ENCODE assay signal across 8 mouse cellular contexts in genomic region chr11:18876886-18877625, GRCm38 (mm10).
DNase-seq lines count a peak whose midpoint lies in the region; ATAC-seq and TF ChIP-seq lines count a peak whose summit lies in the region.

No protein-coding gene starts in this region.

- WGBS in heart, adult 2 months = 2% methylated on average over 39 of the region's 40 CpGs
- under 1% methylated on average over 40 of the region's 40 CpGs for WGBS in heart, embryonic 16.5 days
- WGBS in midbrain, embryonic 12.5 days = under 1% methylated on average over 37 of the region's 40 CpGs

- no peaks in the 10 kb centered on the region for H3K36me3 ChIP-seq in heart, adult 2 months (ENCODE audit: control insufficient read depth, insufficient read depth, low read length)
- H3K36me3 ChIP-seq in ES-E14 (ENCODE audit: control insufficient read depth, insufficient read depth, low read length, poor library complexity, severe bottlenecking) = no peaks in the 10 kb centered on the region
- no peaks in the 10 kb centered on the region; the same call in 1 of the 2 replicates for H3K36me3 ChIP-seq in heart, embryonic 16.5 days (ENCODE audit: control insufficient read depth, insufficient read depth)
- no peaks in the 10 kb centered on the region for H3K36me3 ChIP-seq in midbrain, embryonic 12.5 days

- intact Hi-C loops in heart, adult 2 months (cut with DNase I) = loop anchor here (1.0 to 10.0 kb wide), 5 partner anchors 147 to 1192 kb away; partner anchors contain the start of gene Etaa1
- intact Hi-C loops in heart, postnatal 25 days (cut with DNase I) = loop anchor here (5.0 to 10.0 kb wide), 3 partner anchors 328 to 1190 kb away; no protein-coding TSS in a partner anchor

- H3K27ac ChIP-seq in heart, adult 2 months = no peak overlapping the region
- H3K27ac ChIP-seq in ES-E14 (ENCODE audit: insufficient read depth, low read depth, low read length, poor library complexity, severe bottlenecking) = no peak overlapping the region
- H3K27ac ChIP-seq in heart, embryonic 16.5 days (ENCODE audit: low read length) = peak overlapping the region; percentile 65
- peak overlapping the region; percentile 92; the same call in 1 of the 2 replicates for H3K27ac ChIP-seq in midbrain, embryonic 12.5 days (replicated peaks)

- peaks cover 1% of the 10 kb centered on the region; the same call in 1 of the 2 replicates for H3K4me1 ChIP-seq in heart, adult 2 months (ENCODE audit: control insufficient read depth, insufficient read depth, low read length)
- no peaks in the 10 kb centered on the region for H3K4me1 ChIP-seq in ES-E14 (ENCODE audit: control insufficient read depth in 2 of 2, insufficient read depth in 2 of 2, low read length in 2 of 2, poor library complexity in 1 of 2)
- peaks cover 11% of the 10 kb centered on the region for H3K4me1 ChIP-seq in heart, embryonic 16.5 days (ENCODE audit: control insufficient read depth, insufficient read depth, low read length)
- peaks cover 58% of the 10 kb centered on the region for H3K4me1 ChIP-seq in midbrain, embryonic 12.5 days

- in situ Hi-C loops in ES-E14 (cut with MboI; ENCODE audit: low sequenced_read_pairs in 2 of 2, unreplicated experiment in 2 of 2) = no loop called here

- peaks cover 7% of the 10 kb centered on the region for H3K27me3 ChIP-seq in heart, adult 2 months (ENCODE audit: control insufficient read depth, insufficient read depth, low read length)
- peaks cover 3% of the 10 kb centered on the region; the same call in 1 of the 2 replicates for H3K27me3 ChIP-seq in heart, embryonic 16.5 days (ENCODE audit: control insufficient read depth, insufficient read depth, low read length)
- peaks cover 37% of the 10 kb centered on the region for H3K27me3 ChIP-seq in midbrain, embryonic 12.5 days

- peak overlapping the region; percentile 42 for H3K4me3 ChIP-seq in heart, adult 2 months
- H3K4me3 ChIP-seq in ES-E14 (ENCODE audit: insufficient read depth in 1 of 2, low read depth in 1 of 2, low read length in 2 of 2, poor library complexity in 1 of 2, severe bottlenecking in 1 of 2) = peak overlapping the region; percentile 63 to 65
- H3K4me3 ChIP-seq in heart, embryonic 16.5 days (ENCODE audit: low read length) = peak overlapping the region; percentile 66
- H3K4me3 ChIP-seq in midbrain, embryonic 12.5 days = peak overlapping the region; percentile 44

- TF ChIP-seq CTCF in heart, adult 2 months (IDR thresholded peaks at IDR 0.05) = peak; percentile 60; the same call in 1 of the 2 replicates

- H3K4me2 ChIP-seq in heart, embryonic 16.5 days (ENCODE audit: low read depth, low read length) = peak overlapping the region; percentile 94
- peak overlapping the region; percentile 71 for H3K4me2 ChIP-seq in midbrain, embryonic 12.5 days (replicated peaks)

- no peaks in the 10 kb centered on the region for H3K79me2 ChIP-seq in heart, adult 2 months (replicated peaks; ENCODE audit: control insufficient read depth, insufficient read depth, low read length)

- ATAC-seq in heart, embryonic 16.5 days (replicated peaks; ENCODE audit: extremely low read depth, insufficient read depth, low FRiP score) = peak; percentile 14; the same call in 1 of the 2 replicates
- ATAC-seq in midbrain, embryonic 12.5 days (ENCODE audit: low FRiP score, low read depth) = peak; percentile 41

- peak; percentile 33 to 61 for DNase-seq in heart, adult 2 months
- DNase-seq in heart, postnatal 25 days (ENCODE audit: low spot score) = no peak
- DNase-seq in ES-E14 (ENCODE audit: low read depth, low spot score) = no peak
- DNase-seq in cerebellum, postnatal 25 days = peak; percentile 68 to 77
- peak; percentile 64 to 76 for DNase-seq in kidney, postnatal 4 days
- DNase-seq in c-Kit-positive CD71-positive TER-119-positive erythroid progenitor cells, embryonic 14.5 days (ENCODE audit: low spot score) = no peak

- H3K9ac ChIP-seq in heart, adult 2 months (ENCODE audit: low read depth, low read length) = no peak overlapping the region
- no peak overlapping the region for H3K9ac ChIP-seq in ES-E14 (ENCODE audit: insufficient read depth, low read depth, low read length, poor library complexity, severe bottlenecking)
- peak overlapping the region; percentile 67 for H3K9ac ChIP-seq in heart, embryonic 16.5 days (ENCODE audit: low read length)
- H3K9ac ChIP-seq in midbrain, embryonic 12.5 days (replicated peaks) = peak overlapping the region; percentile 57; the same call in 1 of the 2 replicates

- no peaks in the 10 kb centered on the region for H3K9me3 ChIP-seq in ES-E14 (ENCODE audit: control insufficient read depth, insufficient read depth, low read depth, low read length)
- H3K9me3 ChIP-seq in heart, embryonic 16.5 days (replicated peaks; ENCODE audit: control insufficient read depth, low read length) = no peaks in the 10 kb centered on the region
- no peaks in the 10 kb centered on the region for H3K9me3 ChIP-seq in midbrain, embryonic 12.5 days

- TF ChIP-seq EP300 in heart, adult 2 months (IDR thresholded peaks at IDR 0.05; ENCODE audit: insufficient read depth, low read depth, low read length) = no peak

- TF ChIP-seq POLR2A in heart, adult 2 months (IDR thresholded peaks at IDR 0.05; ENCODE audit: insufficient read depth, low read depth, low read length) = no peak

TF ChIP-seq in ES-E14, 5 proteins besides CTCF, POLR2A, EP300 and RAD21:
- TF ChIP-seq ZC3H11A (IDR thresholded peaks at IDR 0.05; ENCODE audit: borderline replicate concordance, low read depth, low read length) = no peak
- TF ChIP-seq HCFC1 (IDR thresholded peaks at IDR 0.05; ENCODE audit: borderline replicate concordance, insufficient read depth, low read length) = no peak
- TF ChIP-seq MAFK (IDR thresholded peaks at IDR 0.05; ENCODE audit: insufficient read depth, low read depth, low read length) = no peak
- TF ChIP-seq ZNF384 (IDR thresholded peaks at IDR 0.05; ENCODE audit: low read depth, low read length) = no peak
- TF ChIP-seq CHD2 (IDR thresholded peaks at IDR 0.05; ENCODE audit: low read depth, low read length) = no peak

Comparison
In these comparisons a context has a peak if more than half of its experiments do, and no peak if none do; other contexts are left out.
1. DNase-seq: peak in heart, adult 2 months (2 of 2), cerebellum, postnatal 25 days (2 of 2) and kidney, postnatal 4 days (2 of 2); none in heart, postnatal 25 days (single experiment), ES-E14 (single experiment) and c-Kit-positive CD71-positive TER-119-positive erythroid progenitor cells, embryonic 14.5 days (single experiment).
2. H3K27ac ChIP-seq: peak in heart, embryonic 16.5 days (single experiment) and midbrain, embryonic 12.5 days (single experiment); none in heart, adult 2 months (single experiment) and ES-E14 (single experiment).
3. H3K9ac ChIP-seq: peak in heart, embryonic 16.5 days (single experiment) and midbrain, embryonic 12.5 days (single experiment); none in heart, adult 2 months (single experiment) and ES-E14 (single experiment).
4. Peak in every context shown above with its lines, with median percentiles within 50 percentile points of each other: H3K4me3 ChIP-seq.